Comparison of ENCODE assay signal across 8 mouse cellular contexts in genomic region chr3:89278643-89279042, GRCm38 (mm10). TPM values are rescaled to one million over a fixed set of nuclear protein-coding genes. Genes with fewer than 3 reads are reported as not detected.
DNase-seq lines count a peak whose midpoint lies in the region; ATAC-seq and TF ChIP-seq lines count a peak whose summit lies in the region.

No protein-coding gene starts in this region.

- no peaks in the 10 kb centered on the region for H3K36me3 ChIP-seq in forebrain, postnatal 0 days (ENCODE audit: insufficient read depth)
- H3K36me3 ChIP-seq in limb, embryonic 15.5 days = peaks cover 21% of the 10 kb centered on the region
- peaks cover 7% of the 10 kb centered on the region; the same call in 1 of the 2 replicates for H3K36me3 ChIP-seq in stomach, embryonic 14.5 days (ENCODE audit: control insufficient read depth, insufficient read depth, low read length)

- TF ChIP-seq POLR2A in lung, adult 2 months (IDR thresholded peaks at IDR 0.05; ENCODE audit: borderline replicate concordance, extremely low read depth, low read depth, low read length) = no peak

- H3K9ac ChIP-seq in forebrain, postnatal 0 days = no peak overlapping the region
- peak overlapping the region; percentile 66 for H3K9ac ChIP-seq in limb, embryonic 15.5 days
- H3K9ac ChIP-seq in stomach, embryonic 14.5 days (replicated peaks; ENCODE audit: low read depth, low read length) = peak overlapping the region; percentile 57; the same call in 1 of the 2 replicates

- DNase-seq in lung, adult 2 months = no peak
- DNase-seq in lung, adult 18-20 months = no peak
- no peak for DNase-seq in forebrain, postnatal 0 days
- no peak for DNase-seq in adrenal gland, postnatal 14 days
- DNase-seq in gastrocnemius, postnatal 14 days = no peak
- DNase-seq in B cell, adult 2 months = no peak

- peak overlapping the region; percentile 92 for H3K4me3 ChIP-seq in lung, adult 2 months (replicated peaks; ENCODE audit: extremely low read depth, low read depth, low read length)
- peak overlapping the region; percentile 49 for H3K4me3 ChIP-seq in forebrain, postnatal 0 days (ENCODE audit: low read depth, low read length)
- H3K4me3 ChIP-seq in limb, embryonic 15.5 days = peak overlapping the region; percentile 58
- H3K4me3 ChIP-seq in stomach, embryonic 14.5 days (ENCODE audit: low read depth, low read length) = peak overlapping the region; percentile 64

- peaks cover 12% of the 10 kb centered on the region for H3K4me1 ChIP-seq in lung, adult 2 months (ENCODE audit: control insufficient read depth, insufficient read depth, low read length)
- 0 out of 2 replicates have a peak, but pooled peaks cover 9% of the 10 kb centered on the region for H3K4me1 ChIP-seq in forebrain, postnatal 0 days (ENCODE audit: insufficient read depth)
- H3K4me1 ChIP-seq in limb, embryonic 15.5 days = peaks cover 58% of the 10 kb centered on the region
- peaks cover 29% of the 10 kb centered on the region for H3K4me1 ChIP-seq in stomach, embryonic 14.5 days (ENCODE audit: control insufficient read depth, insufficient read depth, low read length)

- TF ChIP-seq CTCF in lung, adult 2 months (IDR thresholded peaks at IDR 0.05; ENCODE audit: insufficient read depth, low read length) = no peak
- no peak for TF ChIP-seq CTCF in forebrain, postnatal 0 days (IDR thresholded peaks at IDR 0.05; ENCODE audit: low read depth)

- no peak for ATAC-seq in forebrain, postnatal 0 days
- ATAC-seq in limb, embryonic 15.5 days (ENCODE audit: insufficient number of reproducible peaks, low FRiP score, low TSS enrichment, low read depth) = no peak
- no peak for ATAC-seq in stomach, embryonic 14.5 days (ENCODE audit: insufficient number of reproducible peaks, insufficient read depth, low FRiP score, low read depth)

- intact Hi-C loops in gastrocnemius, postnatal 14 days (cut with DNase I; ENCODE audit: low total_unique reads) = no loop called here

- H3K9me3 ChIP-seq in forebrain, postnatal 0 days (ENCODE audit: low read length) = no peaks in the 10 kb centered on the region
- no peaks in the 10 kb centered on the region for H3K9me3 ChIP-seq in limb, embryonic 15.5 days
- H3K9me3 ChIP-seq in stomach, embryonic 14.5 days (ENCODE audit: control insufficient read depth, low read depth, low read length) = no peaks in the 10 kb centered on the region

- 22% methylated on average over 8 of the region's 8 CpGs for WGBS in lung, adult 2 months
- WGBS in forebrain, postnatal 0 days = 37% methylated on average over 8 of the region's 8 CpGs
- 17% methylated on average over 8 of the region's 8 CpGs for WGBS in limb, embryonic 15.5 days
- WGBS in stomach, embryonic 14.5 days = 14% methylated on average over 8 of the region's 8 CpGs

- H3K27ac ChIP-seq in forebrain, postnatal 0 days (ENCODE audit: low read depth, low read length) = no peak overlapping the region
- H3K27ac ChIP-seq in limb, embryonic 15.5 days = peak overlapping the region; percentile 90
- peak overlapping the region; percentile 87 for H3K27ac ChIP-seq in stomach, embryonic 14.5 days (ENCODE audit: low read length)

- peak overlapping the region; percentile 91 for H3K4me2 ChIP-seq in forebrain, postnatal 0 days (ENCODE audit: low read depth)
- H3K4me2 ChIP-seq in limb, embryonic 15.5 days = peak overlapping the region; percentile 94
- H3K4me2 ChIP-seq in stomach, embryonic 14.5 days (replicated peaks; ENCODE audit: low read depth, low read length) = peak overlapping the region; percentile 96

- no peaks in the 10 kb centered on the region for H3K27me3 ChIP-seq in forebrain, postnatal 0 days (ENCODE audit: insufficient read depth, low read length)
- no peaks in the 10 kb centered on the region for H3K27me3 ChIP-seq in limb, embryonic 15.5 days
- H3K27me3 ChIP-seq in stomach, embryonic 14.5 days (ENCODE audit: control insufficient read depth, insufficient read depth, low read length) = no peaks in the 10 kb centered on the region

RNA-seq across cellular contexts. Expression of gene Efna1, which starts 2.3 kb away (rescaled TPM):
- 132 and 134 TPM in 2 replicates for polyA plus RNA-seq in lung, adult 2 months (2012; rRNA removed)
- total RNA-seq in forebrain, postnatal 0 days (2014; rRNA removed) = 5.5 and 8.4 TPM in 2 replicates
- polyA plus RNA-seq in forebrain, postnatal 0 days (2015; fragmentation: Nextera tagmentation; extraction: Ambion mirVana) = 10.8 and 11.1 TPM in 2 replicates
- 59.6 and 64.2 TPM in 2 replicates for polyA plus RNA-seq in limb, embryonic 15.5 days (2015; fragmentation: Nextera tagmentation; extraction: Ambion mirVana)
- polyA plus RNA-seq in stomach, embryonic 14.5 days (2014; fragmentation: Nextera tagmentation; extraction: Ambion mirVana) = 39.3 and 45.0 TPM in 2 replicates
- total RNA-seq in adrenal gland, postnatal 14 days (2021) = 19.1 and 21.9 TPM in 2 replicates
- total RNA-seq in gastrocnemius, postnatal 14 days (2021) = 10 to 100 TPM; 20.7 to 22.1 TPM

RNA-seq across cellular contexts. Expression of gene Slc50a1, which starts 8.3 kb away (rescaled TPM):
- polyA plus RNA-seq in lung, adult 2 months (2012; rRNA removed) = 228 and 297 TPM in 2 replicates
- 22.1 and 26.7 TPM in 2 replicates for total RNA-seq in forebrain, postnatal 0 days (2014; rRNA removed)
- polyA plus RNA-seq in forebrain, postnatal 0 days (2015; fragmentation: Nextera tagmentation; extraction: Ambion mirVana) = 34.8 and 36.8 TPM in 2 replicates
- 91.9 and 92.8 TPM in 2 replicates for polyA plus RNA-seq in limb, embryonic 15.5 days (2015; fragmentation: Nextera tagmentation; extraction: Ambion mirVana)
- polyA plus RNA-seq in stomach, embryonic 14.5 days (2014; fragmentation: Nextera tagmentation; extraction: Ambion mirVana) = 86.5 TPM in 2 replicates
- 40.4 and 54.7 TPM in 2 replicates for total RNA-seq in adrenal gland, postnatal 14 days (2021)
- total RNA-seq in gastrocnemius, postnatal 14 days (2021) = 10 to 100 TPM; 14.2 to 14.6 TPM

RNA-seq across cellular contexts. Expression of gene Dpm3, which starts 19.5 kb away (rescaled TPM):
- polyA plus RNA-seq in lung, adult 2 months (2012; rRNA removed) = 411 and 476 TPM in 2 replicates
- total RNA-seq in forebrain, postnatal 0 days (2014; rRNA removed) = 66.7 and 160 TPM in 2 replicates
- 74.9 and 96.8 TPM in 2 replicates for polyA plus RNA-seq in forebrain, postnatal 0 days (2015; fragmentation: Nextera tagmentation; extraction: Ambion mirVana)
- polyA plus RNA-seq in limb, embryonic 15.5 days (2015; fragmentation: Nextera tagmentation; extraction: Ambion mirVana) = 131 and 161 TPM in 2 replicates
- polyA plus RNA-seq in stomach, embryonic 14.5 days (2014; fragmentation: Nextera tagmentation; extraction: Ambion mirVana) = 144 and 186 TPM in 2 replicates
- 107 and 116 TPM in 2 replicates for total RNA-seq in adrenal gland, postnatal 14 days (2021)
- 10 to 100 TPM; 32.5 to 37.3 TPM for total RNA-seq in gastrocnemius, postnatal 14 days (2021)

RNA-seq across cellular contexts. Expression of gene Trim46, which starts 32.5 kb away (rescaled TPM):
- polyA plus RNA-seq in lung, adult 2 months (2012; rRNA removed) = 11.0 and 11.8 TPM in 2 replicates
- total RNA-seq in forebrain, postnatal 0 days (2014; rRNA removed) = 83.0 and 98.3 TPM in 2 replicates
- polyA plus RNA-seq in forebrain, postnatal 0 days (2015; fragmentation: Nextera tagmentation; extraction: Ambion mirVana) = 56.0 and 63.5 TPM in 2 replicates
- 4.0 and 4.7 TPM in 2 replicates for polyA plus RNA-seq in limb, embryonic 15.5 days (2015; fragmentation: Nextera tagmentation; extraction: Ambion mirVana)
- 4.9 and 5.1 TPM in 2 replicates for polyA plus RNA-seq in stomach, embryonic 14.5 days (2014; fragmentation: Nextera tagmentation; extraction: Ambion mirVana)
- total RNA-seq in adrenal gland, postnatal 14 days (2021) = 1.4 and 3.2 TPM in 2 replicates
- under 1 TPM; 0.16 to 0.39 TPM for total RNA-seq in gastrocnemius, postnatal 14 days (2021)

RNA-seq across cellular contexts. Expression of gene Krtcap2, which starts 32.9 kb away (rescaled TPM):
- polyA plus RNA-seq in lung, adult 2 months (2012; rRNA removed) = 189 and 252 TPM in 2 replicates
- 67.0 and 68.1 TPM in 2 replicates for total RNA-seq in forebrain, postnatal 0 days (2014; rRNA removed)
- polyA plus RNA-seq in forebrain, postnatal 0 days (2015; fragmentation: Nextera tagmentation; extraction: Ambion mirVana) = 221 and 244 TPM in 2 replicates
- 307 and 334 TPM in 2 replicates for polyA plus RNA-seq in limb, embryonic 15.5 days (2015; fragmentation: Nextera tagmentation; extraction: Ambion mirVana)
- 297 and 314 TPM in 2 replicates for polyA plus RNA-seq in stomach, embryonic 14.5 days (2014; fragmentation: Nextera tagmentation; extraction: Ambion mirVana)
- total RNA-seq in adrenal gland, postnatal 14 days (2021) = 95.0 and 110 TPM in 2 replicates
- total RNA-seq in gastrocnemius, postnatal 14 days (2021) = 10 to 100 TPM; 74.0 to 85.6 TPM
